Mouse (Mus musculus) cerebellum, postnatal 36 days (tissue): ENCODE results near the gene Ly6f.

Experiments
- DNase-seq, 2 experiments: peaks; one replicate each; pipeline ENCODE4 v3.0.0; 2021 to 2022; ENCODE audit warnings: mixed read lengths in 2 of 2

The Ly6f gene

DNA sequence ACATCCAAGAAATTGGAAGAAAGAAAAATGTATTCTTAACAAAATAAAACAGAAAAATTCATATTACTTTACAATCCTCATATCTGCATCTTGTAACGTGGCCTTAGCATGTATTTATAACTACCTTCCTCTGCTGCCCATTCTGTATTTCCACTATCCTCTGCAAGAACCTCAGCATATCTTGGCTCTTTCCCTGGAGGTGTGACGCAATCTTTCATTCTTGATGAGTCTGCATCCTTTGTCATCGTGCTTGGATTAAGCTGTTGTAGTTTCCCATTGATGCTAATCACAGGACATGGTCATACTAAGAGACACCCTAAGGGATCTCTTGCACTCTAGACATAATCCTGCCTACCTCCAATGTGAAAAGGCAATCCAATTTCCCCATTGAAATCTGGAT lies 50.4 kb downstream of the Ly6f start:
- DNase-seq, result no peak

DNA sequence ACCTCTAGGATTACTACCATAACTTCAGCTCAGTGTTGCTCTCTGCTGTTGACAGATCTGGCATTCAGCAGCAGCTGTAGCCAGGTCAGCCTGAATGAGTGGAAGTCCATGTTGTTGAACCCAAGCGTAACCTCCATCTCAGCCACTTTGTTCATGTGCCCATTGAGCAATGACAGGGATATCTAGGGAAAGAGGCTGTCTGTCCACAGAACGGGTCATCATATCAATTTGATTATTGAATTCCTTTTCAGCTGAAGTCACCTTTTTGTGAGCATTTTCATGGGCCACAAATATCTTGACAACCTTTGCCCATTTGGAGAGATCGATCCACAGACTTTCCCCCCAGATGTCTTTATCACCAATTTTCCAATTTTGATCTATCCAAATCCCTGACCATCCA lies 51.9 kb downstream of the Ly6f start:
- DNase-seq, result no peak
